Mouse (Mus musculus) c-Kit-positive CD71-positive TER-119-negative erythroid progenitor cells, embryonic 14.5 days (primary cell): ENCODE measurements at regions not wholly inside any gene's neighbourhood (a gene's known extent, or its start where the extent isn't known, plus 50 kb on each side); places are given as distances from the start of the nearest gene placed in this dataset.

Experiments used
- DNase-seq: peaks from one replicate; pipeline ENCODE4 v3.0.0-alpha.2; 2013; ENCODE audit warnings: low read depth

GRCm38 (mm10) chr5:103305716-103306447 is 94.7 kb upstream of the Mapk10 start:
- DNase-seq: no peak

- no peak for DNase-seq
Observed at GRCm38 (mm10) chr5:103304975-103305374, 93.8 kb upstream of the Mapk10 start.

- no peak for DNase-seq
Observed at GRCm38 (mm10) chr5:103302744-103303143, 91.6 kb upstream of the Mapk10 start.

- DNase-seq: no peak
Observed at GRCm38 (mm10) chr5:103301303-103301702, 90.2 kb upstream of the Mapk10 start.

- no peak for DNase-seq
Observed at GRCm38 (mm10) chr5:103293953-103294352, 82.8 kb upstream of the Mapk10 start.

GRCm38 (mm10) chr5:103291691-103292090 is 80.6 kb upstream of the Mapk10 start:
- no peak for DNase-seq

GRCm38 (mm10) chr5:103291219-103291618 is 80.1 kb upstream of the Mapk10 start:
- no peak for DNase-seq

GRCm38 (mm10) chr5:103269206-103269605 is 58.1 kb upstream of the Mapk10 start:
- no peak for DNase-seq

GRCm38 (mm10) chr5:103264903-103265302 is 53.8 kb upstream of the Mapk10 start:
- DNase-seq: no peak

- DNase-seq: no peak
Observed at GRCm38 (mm10) chr5:103261406-103261805, 50.3 kb upstream of the Mapk10 start.
